Mouse (Mus musculus): ENCODE data around the gene Sh2d3c. TPM values are rescaled to one million over a fixed set of nuclear protein-coding genes. Genes with fewer than 3 reads are reported as not detected.

Gene Sh2d3c
- total and polyA plus RNA-seq, 3 experiments = 0.35 to 0.98 TPM; not detected in 1

DNA sequence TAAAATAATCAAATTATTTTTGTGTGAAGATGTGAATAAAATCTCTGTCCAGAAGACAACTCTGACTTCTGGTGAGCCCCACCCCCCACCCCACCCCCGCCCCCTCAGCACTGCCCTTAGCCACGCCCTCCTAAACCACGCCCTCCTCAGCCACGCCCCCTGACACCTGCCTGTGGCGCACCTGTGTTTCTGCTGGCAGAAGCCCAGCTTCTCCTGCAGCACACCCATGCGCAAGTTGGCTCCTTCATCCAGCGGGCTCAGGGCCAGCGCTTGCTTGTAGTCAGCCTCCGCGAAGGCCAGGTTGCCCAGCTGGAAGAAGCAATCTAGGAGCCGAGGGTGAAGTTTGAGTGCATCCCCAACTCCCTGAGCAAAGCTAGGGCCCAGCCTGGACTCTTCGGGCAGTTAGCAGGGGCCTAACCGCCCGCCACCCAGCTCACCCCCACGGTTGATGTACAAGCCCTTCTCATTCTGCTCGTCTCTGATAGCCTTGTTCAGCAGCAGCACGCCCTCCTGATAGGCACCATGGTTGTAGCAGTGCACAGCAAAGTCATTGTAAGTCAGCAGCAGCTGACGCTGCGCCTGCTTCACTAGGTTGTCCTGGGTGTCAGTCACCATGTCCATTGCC, 47.9 kb downstream of the Sh2d3c start:
- Histone ChIP-seq H3K4me1 (ENCODE audit: insufficient read depth, low read depth, low read length) (peaks cover 18% of the 10 kb centered on the region), H3K9me3 (replicated peaks) (no peaks in the 10 kb centered on the region), H3K27me3 (ENCODE audit: insufficient read depth, low read length) (peaks cover 45% of the 10 kb centered on the region), H3K36me3 (replicated peaks) (no peaks in the 10 kb centered on the region), H3K4me3 (ENCODE audit: low read depth, low read length) (no peak overlapping the region)
- ATAC-seq (ENCODE audit: extremely low read depth, insufficient number of reproducible peaks, low FRiP score, poor library complexity, severe bottlenecking) (no peak), DNase-seq (ENCODE audit: low spot score) (no peak)
- no peak for TF ChIP-seq GATA2 (IDR thresholded peaks at IDR 0.05; ENCODE audit: borderline replicate concordance, low read depth, low read length)
- no peak for TF ChIP-seq POLR2AphosphoS5 (IDR thresholded peaks at IDR 0.05; ENCODE audit: insufficient replicate concordance, low read depth, low read length)
- TF ChIP-seq GATA1 (IDR thresholded peaks at IDR 0.05; ENCODE audit: borderline replicate concordance, low read length) = no peak

DNA sequence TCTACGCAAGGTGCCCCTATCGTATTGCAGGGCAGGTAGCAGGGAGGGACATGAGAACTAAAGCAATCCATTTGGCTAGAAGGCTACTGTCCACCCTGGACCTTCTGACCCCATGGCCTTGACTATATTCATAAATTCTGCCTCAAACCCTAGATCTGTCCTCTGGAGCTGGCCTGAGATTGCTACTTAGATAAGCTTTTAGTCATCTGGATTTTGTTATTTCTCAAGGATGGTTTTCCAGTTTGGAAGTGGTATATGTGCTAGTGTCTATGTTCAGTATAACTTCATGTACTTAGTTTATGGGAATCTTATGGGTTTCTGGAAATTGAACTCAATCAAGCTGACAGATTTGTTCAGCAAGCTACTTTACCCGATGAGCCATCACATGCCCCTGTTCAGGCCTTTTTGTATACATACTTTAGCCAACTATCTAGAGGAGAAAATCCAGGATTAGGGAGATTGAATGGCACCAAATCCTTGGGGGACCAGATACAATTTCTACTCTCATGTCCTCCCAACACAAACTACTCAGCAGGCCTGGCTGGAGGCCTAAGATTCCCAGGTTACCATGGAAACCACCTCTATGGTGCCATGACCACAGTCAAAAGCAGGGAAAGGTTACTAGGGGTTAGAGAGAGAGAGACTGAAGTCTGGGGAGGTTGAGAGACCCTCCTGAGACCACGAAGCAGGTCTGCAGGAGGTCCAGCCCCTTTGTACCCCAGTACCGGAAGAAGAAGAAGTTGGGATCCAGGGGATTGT, 48.7 kb downstream of the Sh2d3c start:
- H3K4me3 ChIP-seq (ENCODE audit: low read depth, low read length) = no peak overlapping the region

DNA sequence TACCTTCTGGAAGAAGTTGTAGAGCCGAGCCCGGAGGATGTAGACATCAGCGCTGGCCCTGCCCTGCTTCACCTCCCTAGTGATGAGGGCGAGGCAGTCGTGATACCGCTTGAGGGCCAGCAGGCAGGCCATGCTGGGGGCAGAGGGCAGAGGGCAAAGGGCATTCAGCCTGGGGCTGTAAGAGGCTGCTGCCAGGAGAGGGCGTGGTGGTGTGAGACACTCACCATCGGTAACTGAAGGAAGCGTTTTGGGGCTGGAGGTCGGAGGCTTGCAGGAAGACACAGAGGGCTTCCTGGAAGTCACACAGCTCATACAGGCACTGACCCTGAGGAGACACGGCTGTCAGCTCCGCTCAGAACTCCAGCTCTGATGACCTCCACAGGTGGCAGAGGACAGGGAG, 51.0 kb downstream of the Sh2d3c start:
- DNase-seq (ENCODE audit: low spot score) (no peak), ATAC-seq (ENCODE audit: extremely low read depth, insufficient number of reproducible peaks, low FRiP score, poor library complexity, severe bottlenecking) (no peak)
- Histone ChIP-seq H3K4me1 (ENCODE audit: insufficient read depth, low read depth, low read length) (peaks cover 42% of the 10 kb centered on the region), H3K36me3 (replicated peaks) (peaks cover 7% of the 10 kb centered on the region), H3K4me3 (ENCODE audit: low read depth, low read length) (no peak overlapping the region), H3K27me3 (ENCODE audit: insufficient read depth, low read length) (peaks cover 38% of the 10 kb centered on the region), H3K9me3 (replicated peaks) (no peaks in the 10 kb centered on the region)
- TF ChIP-seq POLR2AphosphoS5 (IDR thresholded peaks at IDR 0.05; ENCODE audit: insufficient replicate concordance, low read depth, low read length) (no peak), CTCF (IDR thresholded peaks at IDR 0.05; ENCODE audit: low read depth, low read length) (no peak), GATA1 (IDR thresholded peaks at IDR 0.05; ENCODE audit: borderline replicate concordance, low read length) (no peak), TAL1 (conservative IDR thresholded peaks at IDR 0.05; ENCODE audit: low read depth, low read length) (no peak), GATA2 (IDR thresholded peaks at IDR 0.05; ENCODE audit: borderline replicate concordance, low read depth, low read length) (no peak)

More for the DNA sequence above, 48.7 kb downstream of the Sh2d3c start:
- no peak for TF ChIP-seq TAL1 (conservative IDR thresholded peaks at IDR 0.05; ENCODE audit: low read depth, low read length)
- no peak for TF ChIP-seq CTCF (IDR thresholded peaks at IDR 0.05; ENCODE audit: low read depth, low read length)
- no peak for TF ChIP-seq GATA2 (IDR thresholded peaks at IDR 0.05; ENCODE audit: borderline replicate concordance, low read depth, low read length)
- no peak for TF ChIP-seq POLR2AphosphoS5 (IDR thresholded peaks at IDR 0.05; ENCODE audit: insufficient replicate concordance, low read depth, low read length)
- TF ChIP-seq GATA1 (IDR thresholded peaks at IDR 0.05; ENCODE audit: borderline replicate concordance, low read length) = no peak
- H3K36me3 ChIP-seq (replicated peaks) = no peaks in the 10 kb centered on the region
- peaks cover 20% of the 10 kb centered on the region for H3K4me1 ChIP-seq (ENCODE audit: insufficient read depth, low read depth, low read length)
- no peaks in the 10 kb centered on the region for H3K9me3 ChIP-seq (replicated peaks)
- DNase-seq (ENCODE audit: low spot score) (no peak), ATAC-seq (ENCODE audit: extremely low read depth, insufficient number of reproducible peaks, low FRiP score, poor library complexity, severe bottlenecking) (no peak)
- H3K27me3 ChIP-seq (ENCODE audit: insufficient read depth, low read length) = peaks cover 45% of the 10 kb centered on the region

- ATAC-seq (ENCODE audit: extremely low read depth, insufficient number of reproducible peaks, low FRiP score, poor library complexity, severe bottlenecking) = no peak
- H3K9me3 ChIP-seq (replicated peaks) = no peaks in the 10 kb centered on the region
- peaks cover 44% of the 10 kb centered on the region for H3K4me1 ChIP-seq (ENCODE audit: insufficient read depth, low read depth, low read length)
- peaks cover 32% of the 10 kb centered on the region for H3K27me3 ChIP-seq (ENCODE audit: insufficient read depth, low read length)
- H3K4me3 ChIP-seq (ENCODE audit: low read depth, low read length) = no peak overlapping the region
- peaks cover 16% of the 10 kb centered on the region for H3K36me3 ChIP-seq (replicated peaks)
- TF ChIP-seq TAL1 (conservative IDR thresholded peaks at IDR 0.05; ENCODE audit: low read depth, low read length) (no peak), GATA1 (IDR thresholded peaks at IDR 0.05; ENCODE audit: borderline replicate concordance, low read length) (no peak), GATA2 (IDR thresholded peaks at IDR 0.05; ENCODE audit: borderline replicate concordance, low read depth, low read length) (no peak), POLR2AphosphoS5 (IDR thresholded peaks at IDR 0.05; ENCODE audit: insufficient replicate concordance, low read depth, low read length) (no peak), CTCF (IDR thresholded peaks at IDR 0.05; ENCODE audit: low read depth, low read length) (no peak)
- no peak for DNase-seq (ENCODE audit: low spot score)
Measured at GRCm38 (mm10) chr2:32772626-32773279, 51.9 kb downstream of the Sh2d3c start.

DNA sequence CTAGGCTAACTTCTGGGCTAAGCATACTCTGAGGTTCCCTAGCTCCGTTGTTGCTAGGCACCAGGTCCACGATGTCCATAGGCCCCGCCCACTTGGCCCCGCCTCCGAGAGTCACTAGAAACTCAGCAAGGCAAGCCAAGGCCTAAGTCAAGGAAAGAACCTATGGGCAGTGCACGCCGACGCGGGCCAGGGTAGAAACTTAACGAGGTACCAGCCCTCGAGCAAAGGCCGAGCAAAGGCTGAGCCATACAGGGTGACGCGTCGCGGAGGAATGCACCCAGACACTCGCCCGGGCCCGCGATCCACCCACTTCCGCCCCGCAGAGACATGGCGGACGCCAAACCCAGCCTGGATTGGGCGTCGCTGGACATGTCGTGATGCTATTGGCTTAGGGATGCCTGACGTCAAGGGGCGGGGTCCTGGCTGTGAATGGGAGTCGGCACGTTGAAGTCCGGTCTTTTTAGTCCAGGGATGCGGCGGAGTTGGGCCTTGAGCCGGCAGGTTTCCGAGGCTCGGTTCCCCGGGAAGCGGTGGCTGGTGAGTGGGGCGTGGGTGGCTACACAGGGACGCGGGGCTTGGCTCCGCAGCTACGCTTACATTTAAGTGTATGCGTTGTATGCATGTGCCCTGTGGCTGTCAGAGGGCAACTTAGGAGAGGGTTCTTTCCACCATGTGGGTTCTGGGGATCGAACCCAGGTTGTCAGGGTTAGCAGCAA, 54.7 kb downstream of the Sh2d3c start, which contains the start of the genes Ttc16 and Ptrh1:
Gene Ttc16, minus strand, starts transcription at position 275 of the 716 bp plus-strand sequence.
Gene Ptrh1, plus strand, starts transcription at position 428 of the 716 bp plus-strand sequence.
- DNase-seq (ENCODE audit: low spot score) = peak; percentile 99
- H3K27me3 ChIP-seq (ENCODE audit: insufficient read depth, low read length) = peaks cover 17% of the 10 kb centered on the region
- peaks cover 36% of the 10 kb centered on the region for H3K4me1 ChIP-seq (ENCODE audit: insufficient read depth, low read depth, low read length)
- ATAC-seq (ENCODE audit: extremely low read depth, insufficient number of reproducible peaks, low FRiP score, poor library complexity, severe bottlenecking) = peak; percentile 96
- TF ChIP-seq TAL1 (conservative IDR thresholded peaks at IDR 0.05; ENCODE audit: low read depth, low read length) (no peak), CTCF (IDR thresholded peaks at IDR 0.05; ENCODE audit: low read depth, low read length) (no peak), GATA2 (IDR thresholded peaks at IDR 0.05; ENCODE audit: borderline replicate concordance, low read depth, low read length) (no peak), POLR2AphosphoS5 (IDR thresholded peaks at IDR 0.05; ENCODE audit: insufficient replicate concordance, low read depth, low read length) (no peak), GATA1 (IDR thresholded peaks at IDR 0.05; ENCODE audit: borderline replicate concordance, low read length) (no peak)
- H3K36me3 ChIP-seq (replicated peaks) = peaks cover 28% of the 10 kb centered on the region
- peak within 1 kb of the TSS; percentile 78 for H3K4me3 ChIP-seq (ENCODE audit: low read depth, low read length)
- no peaks in the 10 kb centered on the region for H3K9me3 ChIP-seq (replicated peaks)

All from G1E (cell line).